Mouse (Mus musculus) stomach, postnatal 0 days (tissue): ENCODE measurements around the gene Plcb3. TPM values are rescaled to one million over a fixed set of nuclear protein-coding genes. Genes with fewer than 3 reads are reported as not detected.

Experiments
- ATAC-seq: fragments of 200-750 bp; cut with Nextera tagmentation; 2 replicates; pipeline ENCODE4 v1.8.0; 2017; ENCODE audit not compliant: low FRiP score, low TSS enrichment
- DNase-seq: peaks from one replicate; pipeline ENCODE4 v3.0.0-alpha.2; 2016; ENCODE audit warnings: low spot score
- H3K27ac ChIP-seq: fragments of 300-500 bp; sonication (generic); replicated peaks from 2 replicates; pipeline ENCODE4 v1.5.1; 2014; ENCODE audit warnings: mild to moderate bottlenecking, control low read depth
- H3K27me3 ChIP-seq: fragments of 300-500 bp; sonication (generic); 2 replicates; pipeline ENCODE4 v1.6.1; 2014; ENCODE audit warnings: low read length; ENCODE audit not compliant: control insufficient read depth, insufficient read depth
- H3K36me3 ChIP-seq: fragments of 300-500 bp; sonication (generic); 2 replicates; pipeline ENCODE4 v1.6.1; 2014; ENCODE audit warnings: low read length, mixed read lengths; ENCODE audit not compliant: control insufficient read depth, insufficient read depth
- H3K4me1 ChIP-seq: fragments of 300-500 bp; sonication (generic); replicated peaks from 2 replicates; pipeline ENCODE4 v1.6.1; 2014; ENCODE audit warnings: antibody characterized with exemption; ENCODE audit not compliant: control insufficient read depth, insufficient read depth
- H3K4me2 ChIP-seq: fragments of 300-500 bp; sonication (generic); replicated peaks from 2 replicates; pipeline ENCODE4 v1.6.1; 2014; ENCODE audit warnings: low read depth, mild to moderate bottlenecking, control low read depth, moderate library complexity
- H3K4me3 ChIP-seq: fragments of 300-500 bp; sonication (generic); 2 replicates; pipeline ENCODE4 v1.5.1; 2014; ENCODE audit warnings: low read depth, low read length, control low read depth
- H3K9ac ChIP-seq: fragments of 300-500 bp; sonication (generic); 2 replicates; pipeline ENCODE4 v1.6.1; 2014; ENCODE audit warnings: mild to moderate bottlenecking, low read length, control low read depth, mixed read lengths
- H3K9me3 ChIP-seq: fragments of 300-500 bp; sonication (generic); 2 replicates; pipeline ENCODE4 v1.6.1; 2016; ENCODE audit warnings: low read length; ENCODE audit not compliant: control insufficient read depth
- CTCF ChIP-seq: IDR thresholded peaks from 2 replicates; pipeline ENCODE4 v1.5.1; 2016; ENCODE audit warnings: antibody characterized with exemption, low read depth, mild to moderate bottlenecking, moderate library complexity
- EP300 ChIP-seq: optimal IDR thresholded peaks from 2 replicates; pipeline ENCODE3; 2016; ENCODE audit warnings: antibody characterized with exemption
- WGBS: fragments of 180-500 bp; shearing (Covaris S2); extraction: QIAGEN DNeasy Blood & Tissue Kit; methylation state at CpG from one replicate; pipeline ENCODE4 v1.1.7; 2014; 5-methylcytosine and 5-hydroxymethylcytosine counted together
- polyA plus RNA-seq: library from polyadenylated mRNA; unstranded; fragments of >200 nt; fragmentation: Nextera tagmentation; extraction: Ambion mirVana; gene quantifications from 2 replicates; pipeline ENCODE4 v1.2.1, GENCODE M21; 2015

Plcb3 gene
- polyA plus RNA-seq: 30.0 and 33.2 TPM in 2 replicates

- H3K9ac ChIP-seq: peak within 1 kb of the TSS; percentile 69
- peaks cover 6% of the 10 kb centered on the region for H3K36me3 ChIP-seq
- H3K9me3 ChIP-seq: no peaks in the 10 kb centered on the region
- H3K4me2 ChIP-seq: peak within 1 kb of the TSS; percentile 74
- no peaks in the 10 kb centered on the region for H3K27me3 ChIP-seq
- TF ChIP-seq CTCF (peak; percentile 57), EP300 (no peak)
- H3K27ac ChIP-seq: peak within 1 kb of the TSS; percentile 93
- no peak for ATAC-seq
- DNase-seq: peak; percentile 67
- H3K4me1 ChIP-seq: peaks cover 4% of the 10 kb centered on the region
- WGBS: under 1% methylated on average over 16 of the region's 16 CpGs
- peak within 1 kb of the TSS; percentile 65 for H3K4me3 ChIP-seq
These were observed at the start of gene Plcb3 for GRCm38 (mm10) chr19:6975537-6976521. Plcb3 (minus strand) TSS chr19:6976470.

- H3K9ac ChIP-seq: no peak overlapping the region
These were observed 44.0 kb upstream of the Plcb3 start for GRCm38 (mm10) chr19:7020224-7020641.

GRCm38 (mm10) chr19:7019191-7019590 lies 42.9 kb upstream of the Plcb3 start, which contains the start of gene Fermt3:
Fermt3 (minus strand) TSS chr19:7019469.
- H3K4me2 ChIP-seq: no peak within 1 kb of the TSS; the same call in 1 of the 2 replicates
- H3K27ac ChIP-seq: peak within 1 kb of the TSS; percentile 65; the same call in 1 of the 2 replicates
- H3K9ac ChIP-seq: no peak within 1 kb of the TSS
- ATAC-seq: peak; percentile 71
- H3K4me1 ChIP-seq: no peaks in the 10 kb centered on the region
- no peak for TF ChIP-seq EP300
- TF ChIP-seq CTCF: no peak
- H3K9me3 ChIP-seq: no peaks in the 10 kb centered on the region
- H3K36me3 ChIP-seq: peaks cover 16% of the 10 kb centered on the region
- peak; percentile 67 for DNase-seq
- H3K27me3 ChIP-seq: no peaks in the 10 kb centered on the region
- H3K4me3 ChIP-seq: no peak within 1 kb of the TSS
- 59% methylated on average over 5 of the region's 5 CpGs for WGBS

More at GRCm38 (mm10) chr19:7020224-7020641, 44.0 kb upstream of the Plcb3 start:
- Histone ChIP-seq H3K27ac (no peak overlapping the region), H3K27me3 (no peaks in the 10 kb centered on the region), H3K36me3 (peaks cover 20% of the 10 kb centered on the region), H3K4me3 (no peak overlapping the region), H3K9me3 (no peaks in the 10 kb centered on the region), H3K4me2 (no peak overlapping the region), H3K4me1 (no peaks in the 10 kb centered on the region)
- peak; percentile 72 for ATAC-seq
- TF ChIP-seq CTCF (peak; percentile 89), EP300 (no peak)
- WGBS: 37% methylated on average over 3 of the region's 3 CpGs
- DNase-seq: peak; percentile 71

- H3K4me3 ChIP-seq: no peak overlapping the region
- ATAC-seq (no peak), DNase-seq (no peak)
- no peaks in the 10 kb centered on the region for H3K9me3 ChIP-seq
- TF ChIP-seq EP300 (no peak), CTCF (no peak)
- no peak overlapping the region; the same call in 1 of the 2 replicates for H3K4me2 ChIP-seq
- H3K27me3 ChIP-seq: no peaks in the 10 kb centered on the region
- peaks cover 14% of the 10 kb centered on the region for H3K36me3 ChIP-seq
- no peaks in the 10 kb centered on the region for H3K4me1 ChIP-seq
- peak overlapping the region; percentile 45; the same call in 1 of the 2 replicates for H3K27ac ChIP-seq
- H3K9ac ChIP-seq: no peak overlapping the region
- 87% methylated on average over 11 of the region's 11 CpGs for WGBS
These were observed 42.3 kb upstream of the Plcb3 start for GRCm38 (mm10) chr19:7018546-7018945.

DNA sequence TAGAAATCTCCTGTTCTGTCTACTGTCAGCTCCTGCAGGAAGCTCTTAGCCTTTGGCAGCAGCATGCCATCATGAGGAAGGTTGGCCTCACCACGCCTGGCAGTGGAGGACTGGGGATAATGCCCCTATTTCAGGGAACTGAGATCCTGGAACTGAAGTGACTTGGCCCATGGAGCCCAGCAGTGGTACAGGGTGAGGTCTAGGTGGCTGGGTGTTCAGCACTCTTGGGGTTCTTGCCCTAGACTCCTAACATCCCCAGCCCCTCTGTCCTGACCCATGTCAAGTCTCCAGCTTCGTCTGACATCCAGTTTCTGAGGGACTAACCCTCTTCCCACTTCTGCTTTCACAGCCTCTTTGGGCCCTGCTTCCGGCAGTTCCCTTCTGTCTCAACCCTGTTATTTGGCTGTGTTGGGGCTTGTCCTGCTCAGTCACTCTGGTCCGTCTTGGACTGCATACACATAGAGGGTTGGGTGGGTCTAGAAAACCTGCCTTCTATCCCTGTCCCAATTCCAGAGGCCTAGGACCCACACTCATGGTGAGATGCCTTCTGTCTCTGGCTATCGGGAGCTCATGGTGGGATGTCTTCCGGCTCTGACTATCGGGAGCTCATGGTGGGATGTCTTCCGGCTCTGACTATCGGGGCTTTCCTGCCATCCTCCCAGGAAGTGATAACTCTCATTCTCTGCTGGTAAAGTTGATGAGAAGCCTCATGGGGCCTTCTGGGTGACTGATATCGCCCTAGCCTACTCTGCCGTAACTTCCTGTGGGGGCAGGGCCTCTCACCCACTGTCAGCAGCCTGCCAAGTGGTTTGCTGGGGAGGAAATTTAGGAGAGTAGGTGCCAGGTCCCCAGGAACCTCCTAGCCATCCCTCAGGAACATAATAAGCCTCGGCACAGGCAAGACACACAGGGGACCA lies 41.5 kb upstream of the Plcb3 start:
- peak overlapping the region; percentile 53 for H3K27ac ChIP-seq
- H3K4me3 ChIP-seq: no peak overlapping the region
- ATAC-seq (no peak), DNase-seq (no peak)
- no peaks in the 10 kb centered on the region for H3K9me3 ChIP-seq
- WGBS: 72% methylated on average over 12 of the region's 12 CpGs
- H3K4me2 ChIP-seq: no peak overlapping the region
- no peaks in the 10 kb centered on the region for H3K4me1 ChIP-seq
- H3K27me3 ChIP-seq: no peaks in the 10 kb centered on the region
- TF ChIP-seq CTCF: no peak
- no peak for TF ChIP-seq EP300
- no peak overlapping the region for H3K9ac ChIP-seq
- peaks cover 10% of the 10 kb centered on the region; the same call in 1 of the 2 replicates for H3K36me3 ChIP-seq
